Mouse (Mus musculus) embryonic facial prominence, embryonic 11.5 days (tissue): ENCODE measurements around the gene Sigmar1. TPM values are rescaled to one million over a fixed set of nuclear protein-coding genes. Genes with fewer than 3 reads are reported as not detected.
"Not testable (repeated sequence)": the region's sequence is repeated elsewhere in the genome, so short reads cannot be mapped to it uniquely, and the experiment has no call there.

Experiments
- ATAC-seq: fragments of 200-750 bp; cut with Nextera tagmentation; replicated peaks from 2 replicates; pipeline ENCODE4 v1.8.0; 2017; ENCODE audit warnings: low read depth; ENCODE audit not compliant: insufficient number of reproducible peaks, low FRiP score, low TSS enrichment
- DNase-seq: peaks from one replicate; pipeline ENCODE4 v3.0.0-alpha.2; 2015; ENCODE audit warnings: low spot score
- H3K27ac ChIP-seq: fragments of 300-500 bp; sonication (generic); replicated peaks from 2 replicates; pipeline ENCODE4 v1.5.1; 2014; ENCODE audit warnings: mild to moderate bottlenecking, low read depth, low read length, control low read depth
- H3K27me3 ChIP-seq: fragments of 300-500 bp; sonication (generic); 2 replicates; pipeline ENCODE4 v1.6.1; 2014; ENCODE audit warnings: mild to moderate bottlenecking, low read length, moderate library complexity, mixed read lengths; ENCODE audit not compliant: control insufficient read depth, insufficient read depth
- H3K36me3 ChIP-seq: fragments of 300-500 bp; sonication (generic); replicated peaks from 2 replicates; pipeline ENCODE4 v1.6.1; 2014; ENCODE audit warnings: low read depth, mild to moderate bottlenecking, low read length, moderate library complexity, mixed read lengths; ENCODE audit not compliant: control insufficient read depth, insufficient read depth
- H3K4me1 ChIP-seq: fragments of 300-500 bp; sonication (generic); 2 replicates; pipeline ENCODE4 v1.6.1; 2014; ENCODE audit warnings: low read length, mixed read lengths; ENCODE audit not compliant: control insufficient read depth, insufficient read depth
- H3K4me2 ChIP-seq: fragments of 300-500 bp; sonication (generic); 2 replicates; pipeline ENCODE4 v1.6.1; 2014; ENCODE audit warnings: low read depth, mild to moderate bottlenecking, control low read depth, low read length, moderate library complexity
- H3K4me3 ChIP-seq: fragments of 300-500 bp; sonication (generic); 2 replicates; pipeline ENCODE4 v1.5.1; 2014; ENCODE audit warnings: low read depth, low read length, control low read depth
- H3K9ac ChIP-seq: fragments of 300-500 bp; sonication (generic); replicated peaks from 2 replicates; pipeline ENCODE4 v1.6.1; 2014; ENCODE audit warnings: mild to moderate bottlenecking, control low read depth, low read length
- H3K9me3 ChIP-seq: fragments of 300-500 bp; sonication (generic); replicated peaks from 2 replicates; pipeline ENCODE4 v1.6.1; 2016; ENCODE audit warnings: mild to moderate bottlenecking, low read length, inconsistent platforms, mixed read lengths; ENCODE audit not compliant: control insufficient read depth
- WGBS: fragments of 180-500 bp; shearing (Covaris S2); extraction: QIAGEN DNeasy Blood & Tissue Kit; methylation state at CpG from one replicate; pipeline ENCODE4 v1.1.7; 2014; 5-methylcytosine and 5-hydroxymethylcytosine counted together
- polyA plus RNA-seq: library from polyadenylated mRNA; unstranded; fragments of >200 nt; fragmentation: Nextera tagmentation; extraction: Ambion mirVana; gene quantifications from 2 replicates; pipeline ENCODE4 v1.2.1, GENCODE M21; 2014

Gene Sigmar1
- polyA plus RNA-seq, 1 experiment from 2014 or later, result 73.4 TPM

GRCm38 (mm10) chr4:41705922-41706754, 49.8 kb downstream of the Sigmar1 start:
- Histone ChIP-seq H3K4me2 (no peak overlapping the region), H3K36me3 (no peaks in the 10 kb centered on the region), H3K9ac (no peak overlapping the region), H3K27ac (no peak overlapping the region), H3K4me3 (no peak overlapping the region), H3K27me3 (peaks cover 2% of the 10 kb centered on the region; the same call in 1 of the 2 replicates), H3K4me1 (peaks cover 6% of the 10 kb centered on the region), H3K9me3 (no peaks in the 10 kb centered on the region)
- WGBS, result 69% methylated on average over 19 of the region's 19 CpGs
- ATAC-seq (no peak), DNase-seq (no peak)

GRCm38 (mm10) chr4:41704651-41705050, 51.3 kb downstream of the Sigmar1 start:
- DNase-seq, result peak; percentile 71
- no peak overlapping the region for H3K9ac ChIP-seq
- 1% methylated on average over 5 of the region's 5 CpGs for WGBS

GRCm38 (mm10) chr4:41702226-41702625, 53.7 kb downstream of the Sigmar1 start:
- WGBS, result 61% methylated on average over 2 of the region's 2 CpGs
- H3K4me3 ChIP-seq, H3K27me3 ChIP-seq, DNase-seq, ATAC-seq, H3K4me2 ChIP-seq, H3K9ac ChIP-seq, H3K27ac ChIP-seq, H3K36me3 ChIP-seq, H3K9me3 ChIP-seq, H3K4me1 ChIP-seq: not testable (repeated sequence)

More at GRCm38 (mm10) chr4:41704651-41705050, 51.3 kb downstream of the Sigmar1 start:
- ATAC-seq, result no peak
- Histone ChIP-seq H3K9me3 (no peaks in the 10 kb centered on the region), H3K27me3 (peaks cover 2% of the 10 kb centered on the region; the same call in 1 of the 2 replicates), H3K4me3 (no peak overlapping the region), H3K36me3 (no peaks in the 10 kb centered on the region), H3K4me1 (peaks cover 6% of the 10 kb centered on the region), H3K27ac (no peak overlapping the region), H3K4me2 (no peak overlapping the region)

- 75% methylated on average over 2 of the region's 8 CpGs for WGBS
Observed at GRCm38 (mm10) chr4:41700224-41700623, 55.7 kb downstream of the Sigmar1 start.

GRCm38 (mm10) chr4:41699783-41700182, 56.2 kb downstream of the Sigmar1 start, which contains the start of gene Il11ra1:
TSS of gene Il11ra1 (plus strand) at chr4:41699989.
- not testable (repeated sequence) for H3K27me3 ChIP-seq, H3K4me2 ChIP-seq, H3K4me1 ChIP-seq, H3K36me3 ChIP-seq, H3K27ac ChIP-seq, H3K9me3 ChIP-seq, H3K9ac ChIP-seq, DNase-seq, H3K4me3 ChIP-seq, ATAC-seq
- 85% methylated on average over 9 of the region's 10 CpGs for WGBS

More at GRCm38 (mm10) chr4:41700224-41700623, 55.7 kb downstream of the Sigmar1 start:
- not testable (repeated sequence) for H3K27me3 ChIP-seq, H3K4me1 ChIP-seq, H3K27ac ChIP-seq, H3K4me2 ChIP-seq, DNase-seq, H3K9ac ChIP-seq, H3K36me3 ChIP-seq, ATAC-seq, H3K9me3 ChIP-seq, H3K4me3 ChIP-seq

- not testable (repeated sequence) for H3K36me3 ChIP-seq, DNase-seq
Observed at GRCm38 (mm10) chr4:41698421-41699016, 57.4 kb downstream of the Sigmar1 start.

GRCm38 (mm10) chr4:41696930-41697841, 58.8 kb downstream of the Sigmar1 start, which contains the start of gene Cntfr:
TSS of gene Cntfr (minus strand) at chr4:41697089.
- not testable (repeated sequence) for H3K36me3 ChIP-seq, H3K4me3 ChIP-seq, H3K27me3 ChIP-seq, H3K4me1 ChIP-seq, H3K9ac ChIP-seq, H3K9me3 ChIP-seq, ATAC-seq, H3K4me2 ChIP-seq, H3K27ac ChIP-seq
- WGBS, result 12% methylated on average over 32 of the region's 40 CpGs
- peak; percentile 73 for DNase-seq

More at GRCm38 (mm10) chr4:41698421-41699016, 57.4 kb downstream of the Sigmar1 start:
- WGBS, result 4% methylated on average over 16 of the region's 32 CpGs
- H3K27ac ChIP-seq, H3K4me3 ChIP-seq, ATAC-seq, H3K9me3 ChIP-seq, H3K4me2 ChIP-seq, H3K27me3 ChIP-seq, H3K4me1 ChIP-seq, H3K9ac ChIP-seq: not testable (repeated sequence)
